Mouse (Mus musculus) kidney, adult 9 months (tissue): ENCODE results near the gene Sfi1.
"Not testable (repeated sequence)": the region's sequence is repeated elsewhere in the genome, so short reads cannot be mapped to it uniquely, and the experiment has no call there.

ENCODE experiments used
- DNase-seq: peaks from one replicate; pipeline ENCODE4 v3.0.0; 2022

Gene Sfi1

GRCm38 (mm10) chr11:3140967-3141535, 52.2 kb downstream of the Sfi1 start:
- peak; percentile 61 for DNase-seq

GRCm38 (mm10) chr11:3138323-3138722, 54.9 kb downstream of the Sfi1 start:
- DNase-seq: peak; percentile 36

- peak; percentile 46 for DNase-seq
These were observed 56.0 kb downstream of the Sfi1 start for GRCm38 (mm10) chr11:3137279-3137678.

GRCm38 (mm10) chr11:3135956-3136355, 57.3 kb downstream of the Sfi1 start:
- DNase-seq: not testable (repeated sequence)

GRCm38 (mm10) chr11:3135391-3135790, 57.9 kb downstream of the Sfi1 start:
- not testable (repeated sequence) for DNase-seq

GRCm38 (mm10) chr11:3133360-3133759, 59.9 kb downstream of the Sfi1 start:
- DNase-seq: not testable (repeated sequence)

- DNase-seq: not testable (repeated sequence)
These were observed 60.3 kb downstream of the Sfi1 start for GRCm38 (mm10) chr11:3132957-3133356.

- DNase-seq: peak; percentile 66
These were observed 61.3 kb downstream of the Sfi1 start for GRCm38 (mm10) chr11:3132001-3132400.

GRCm38 (mm10) chr11:3129852-3130251, 63.4 kb downstream of the Sfi1 start:
- peak; percentile 79 for DNase-seq

GRCm38 (mm10) chr11:3129276-3129675, 64.0 kb downstream of the Sfi1 start:
- not testable (repeated sequence) for DNase-seq

- not testable (repeated sequence) for DNase-seq
These were observed 65.9 kb downstream of the Sfi1 start for GRCm38 (mm10) chr11:3127303-3127795.

- peak; percentile 91 for DNase-seq
These were observed 66.6 kb downstream of the Sfi1 start for GRCm38 (mm10) chr11:3126478-3127302.

- DNase-seq: not testable (repeated sequence)
These were observed 67.3 kb downstream of the Sfi1 start for GRCm38 (mm10) chr11:3125922-3126321.

- DNase-seq: peak; percentile 38
These were observed 68.1 kb downstream of the Sfi1 start for GRCm38 (mm10) chr11:3124932-3125810.

GRCm38 (mm10) chr11:3114403-3114802, 78.9 kb downstream of the Sfi1 start:
- DNase-seq: no peak

GRCm38 (mm10) chr11:3106154-3106553, 87.1 kb downstream of the Sfi1 start:
- DNase-seq: no peak

GRCm38 (mm10) chr11:3105261-3105731, 88.0 kb downstream of the Sfi1 start:
- DNase-seq: no peak

GRCm38 (mm10) chr11:3104501-3105260, 88.6 kb downstream of the Sfi1 start:
- not testable (repeated sequence) for DNase-seq

GRCm38 (mm10) chr11:3103619-3104164, 89.6 kb downstream of the Sfi1 start:
- no peak for DNase-seq

GRCm38 (mm10) chr11:3102626-3103025, 90.6 kb downstream of the Sfi1 start:
- not testable (repeated sequence) for DNase-seq

- no peak for DNase-seq
These were observed 91.3 kb downstream of the Sfi1 start for GRCm38 (mm10) chr11:3101875-3102494.
